Mouse (Mus musculus): ENCODE measurements around the gene Mdk. TPM values are rescaled to one million over a fixed set of nuclear protein-coding genes. Genes with fewer than 3 reads are reported as not detected.

Gene Mdk
- polyA plus RNA-seq, 1 experiment from 2014 or later, result 1,097 TPM

DNA sequence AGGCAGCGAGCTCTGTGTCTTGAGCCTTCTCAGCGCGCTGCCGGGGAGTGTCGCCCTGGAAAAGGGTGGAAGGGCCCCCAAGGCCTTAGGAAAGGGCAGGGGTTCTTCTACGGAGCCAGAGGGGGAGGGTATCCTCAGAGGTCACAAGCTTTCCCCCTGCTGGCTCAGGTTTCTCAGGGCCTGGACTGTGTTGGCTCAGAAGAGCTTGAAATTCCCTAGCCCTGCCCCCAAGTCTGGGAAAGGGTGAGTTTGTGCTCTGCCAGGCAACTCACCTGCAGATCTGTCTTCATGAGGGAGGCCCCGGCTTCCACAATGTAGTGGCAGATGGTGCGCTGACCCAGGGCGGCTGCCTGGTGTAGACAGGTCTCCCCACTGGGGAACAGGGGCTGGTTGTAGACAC lies 1.4 kb upstream of the Mdk start:
- DNase-seq (no peak), ATAC-seq (ENCODE audit: insufficient read depth) (no peak)
- TF ChIP-seq CTCF (IDR thresholded peaks at IDR 0.05; ENCODE audit: low read depth), result no peak
- Histone ChIP-seq H3K4me3 (ENCODE audit: low read depth, low read length) (no peak overlapping the region), H3K27me3 (ENCODE audit: insufficient read depth, low read length) (no peaks in the 10 kb centered on the region), H3K9ac (no peak overlapping the region), H3K9me3 (ENCODE audit: low read depth, low read length) (no peaks in the 10 kb centered on the region), H3K4me2 (no peak overlapping the region), H3K27ac (ENCODE audit: low read depth) (0 out of 2 replicates have a peak overlapping the region, but pooled peaks have one; percentile 38), H3K36me3 (ENCODE audit: insufficient read depth) (peaks cover 63% of the 10 kb centered on the region), H3K4me1 (ENCODE audit: insufficient read depth) (peaks cover 11% of the 10 kb centered on the region)
- WGBS, result 47% methylated on average over 9 of the region's 9 CpGs

DNA sequence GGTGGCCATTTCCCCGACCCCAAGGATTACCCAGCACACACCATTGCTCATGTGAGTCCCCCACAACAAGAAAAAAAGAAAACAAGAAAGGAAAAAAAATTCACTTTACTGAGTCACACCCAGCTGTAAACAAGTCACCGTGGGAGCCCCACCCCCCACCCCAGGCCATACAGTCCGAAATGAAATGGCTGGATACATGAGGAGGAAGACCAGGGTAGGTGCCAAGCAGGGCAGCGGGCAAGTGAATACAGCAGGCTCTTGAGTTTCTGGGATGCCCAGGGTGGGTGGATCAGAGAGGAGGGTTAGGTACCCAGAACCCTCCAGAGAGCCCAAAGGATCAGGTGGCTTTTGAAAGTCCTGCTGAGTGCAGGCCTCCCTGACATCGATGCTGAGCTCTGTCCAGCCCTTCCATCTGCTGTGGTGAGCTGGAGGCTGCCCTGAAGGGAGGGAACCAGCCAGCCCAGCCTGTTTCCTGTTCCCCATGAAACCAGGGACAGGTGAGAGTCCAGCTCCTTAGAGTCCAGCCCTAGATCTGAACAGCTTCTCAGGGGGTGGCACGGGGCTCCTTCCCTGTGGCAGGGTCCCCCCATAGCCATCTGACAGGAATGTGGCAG lies 747 bp upstream of the Mdk start:
- H3K36me3 ChIP-seq (ENCODE audit: insufficient read depth), result peaks cover 60% of the 10 kb centered on the region
- H3K4me3 ChIP-seq (ENCODE audit: low read depth, low read length), result peak overlapping the region; percentile 77; the same call in 1 of the 2 replicates
- no peak for TF ChIP-seq CTCF (IDR thresholded peaks at IDR 0.05; ENCODE audit: low read depth)
- peak overlapping the region; percentile 96 for H3K9ac ChIP-seq
- ATAC-seq (ENCODE audit: insufficient read depth) (no peak), DNase-seq (no peak)
- H3K4me2 ChIP-seq, result peak overlapping the region; percentile 90
- H3K9me3 ChIP-seq (ENCODE audit: low read depth, low read length), result no peaks in the 10 kb centered on the region
- H3K4me1 ChIP-seq (ENCODE audit: insufficient read depth), result peaks cover 11% of the 10 kb centered on the region
- 17% methylated on average over 6 of the region's 6 CpGs for WGBS
- no peaks in the 10 kb centered on the region for H3K27me3 ChIP-seq (ENCODE audit: insufficient read depth, low read length)
- H3K27ac ChIP-seq (ENCODE audit: low read depth), result peak overlapping the region; percentile 98

DNA sequence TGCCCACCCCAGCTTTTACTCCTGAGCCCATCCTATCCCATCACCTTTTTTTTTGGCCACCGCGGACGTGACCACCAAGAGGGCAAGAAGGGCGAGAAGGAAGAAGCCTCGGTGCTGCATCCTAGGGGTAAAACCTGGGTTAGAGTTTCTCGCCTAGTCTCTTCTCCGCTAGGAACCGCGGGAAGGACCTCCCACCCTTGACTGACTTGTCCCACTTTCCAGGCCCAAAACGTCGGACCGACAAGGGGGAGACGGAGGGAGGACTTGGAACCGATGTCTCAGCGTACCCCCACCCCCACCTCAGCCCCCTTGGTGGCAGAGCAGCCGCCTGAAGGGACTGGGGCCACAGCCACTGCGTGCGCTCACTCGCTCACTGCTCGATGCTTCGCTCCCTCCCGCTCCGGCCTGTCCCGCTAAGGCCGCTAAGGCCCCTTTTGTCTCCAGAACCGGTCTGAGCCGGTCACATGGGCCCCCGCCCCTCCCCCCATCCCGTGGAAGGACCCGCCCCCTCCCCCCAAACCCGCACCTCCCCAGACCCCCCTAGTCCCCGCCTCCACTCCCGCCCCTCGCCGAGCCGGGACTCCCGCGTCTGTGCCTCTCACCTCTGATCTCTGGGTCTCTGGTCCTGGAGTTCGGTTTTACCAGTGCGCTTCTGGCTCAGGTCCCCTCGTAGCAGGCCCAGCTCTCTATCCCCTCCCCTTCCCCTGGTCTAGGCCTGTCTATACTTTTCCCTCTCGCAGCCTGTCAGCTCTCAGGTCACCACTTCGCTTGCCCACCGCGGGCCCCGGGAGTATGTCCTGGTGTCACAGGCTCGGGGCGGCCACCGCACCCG lies 553 bp downstream of the Mdk start:
- ATAC-seq (ENCODE audit: insufficient read depth), result peak; percentile 81
- Histone ChIP-seq H3K9me3 (ENCODE audit: low read depth, low read length) (no peaks in the 10 kb centered on the region), H3K4me1 (ENCODE audit: insufficient read depth) (peaks cover 11% of the 10 kb centered on the region), H3K27me3 (ENCODE audit: insufficient read depth, low read length) (no peaks in the 10 kb centered on the region), H3K36me3 (ENCODE audit: insufficient read depth) (peaks cover 47% of the 10 kb centered on the region), H3K27ac (ENCODE audit: low read depth) (peak overlapping the region; percentile 98), H3K9ac (peak overlapping the region; percentile 96), H3K4me2 (peak overlapping the region; percentile 90), H3K4me3 (ENCODE audit: low read depth, low read length) (peak overlapping the region; percentile 77)
- peak; percentile 87 for DNase-seq
- no peak for TF ChIP-seq CTCF (IDR thresholded peaks at IDR 0.05; ENCODE audit: low read depth)
- 2% methylated on average over 48 of the region's 50 CpGs for WGBS

DNA sequence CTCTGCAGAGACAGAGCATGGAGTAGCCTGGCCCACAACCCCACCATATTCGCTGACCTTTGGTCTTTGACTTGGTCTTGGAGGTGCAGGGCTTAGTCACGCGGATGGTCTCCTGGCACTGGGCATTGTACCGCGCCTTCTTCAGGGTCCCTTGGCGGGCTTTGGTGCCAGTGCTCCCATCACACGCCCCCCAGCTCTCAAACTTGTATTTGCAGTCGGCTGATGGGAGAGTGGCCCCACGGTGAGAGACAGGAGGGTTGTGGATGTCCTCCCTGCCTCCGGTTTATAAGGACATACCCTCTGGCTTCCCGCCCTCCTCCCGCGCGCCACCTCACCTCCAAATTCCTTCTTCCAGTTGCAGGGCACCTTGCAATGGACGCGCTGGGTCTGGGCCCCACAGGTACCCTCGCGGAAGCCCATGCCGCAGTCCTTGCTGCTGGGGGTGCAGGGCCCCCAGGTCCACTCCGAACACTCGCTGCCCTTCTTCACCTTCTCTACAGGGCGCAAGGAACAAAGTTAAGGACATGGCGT lies 1.3 kb downstream of the Mdk start:
- peak overlapping the region; percentile 77 for H3K4me3 ChIP-seq (ENCODE audit: low read depth, low read length)
- 3% methylated on average over 23 of the region's 23 CpGs for WGBS
- peak overlapping the region; percentile 98 for H3K27ac ChIP-seq (ENCODE audit: low read depth)
- peaks cover 39% of the 10 kb centered on the region for H3K36me3 ChIP-seq (ENCODE audit: insufficient read depth)
- H3K9me3 ChIP-seq (ENCODE audit: low read depth, low read length), result no peaks in the 10 kb centered on the region
- H3K27me3 ChIP-seq (ENCODE audit: insufficient read depth, low read length), result no peaks in the 10 kb centered on the region
- H3K4me2 ChIP-seq, result peak overlapping the region; percentile 90
- DNase-seq, result peak; percentile 60
- peaks cover 11% of the 10 kb centered on the region for H3K4me1 ChIP-seq (ENCODE audit: insufficient read depth)
- ATAC-seq (ENCODE audit: insufficient read depth), result no peak
- H3K9ac ChIP-seq, result peak overlapping the region; percentile 96
- no peak for TF ChIP-seq CTCF (IDR thresholded peaks at IDR 0.05; ENCODE audit: low read depth)

DNA sequence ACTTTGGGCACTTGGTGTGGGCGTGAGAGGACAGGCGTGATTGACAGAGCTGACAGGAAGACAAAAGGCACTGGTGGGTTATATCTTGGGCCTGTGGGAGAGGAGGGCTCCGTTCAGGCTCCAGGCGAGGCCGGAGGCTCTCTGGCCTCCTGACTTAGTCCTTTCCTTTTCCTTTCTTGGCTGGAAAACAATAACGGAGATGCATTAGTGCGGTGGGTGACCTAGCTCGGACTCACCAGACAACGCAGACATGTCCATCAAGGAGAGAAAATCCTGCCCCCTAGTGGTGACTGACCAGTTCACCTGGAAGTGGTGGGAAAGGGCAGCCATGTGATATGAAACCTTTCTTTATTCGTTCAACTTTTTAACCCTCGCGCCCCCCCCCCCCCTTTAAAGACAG lies 2.2 kb downstream of the Mdk start:
- ATAC-seq (ENCODE audit: insufficient read depth), result 0 out of 2 replicates have a peak, but pooled peaks have one; percentile 8
- Histone ChIP-seq H3K27ac (ENCODE audit: low read depth) (peak overlapping the region; percentile 98; the same call in 1 of the 2 replicates), H3K4me2 (peak overlapping the region; percentile 90), H3K4me3 (ENCODE audit: low read depth, low read length) (peak overlapping the region; percentile 77), H3K9me3 (ENCODE audit: low read depth, low read length) (no peaks in the 10 kb centered on the region), H3K36me3 (ENCODE audit: insufficient read depth) (peaks cover 31% of the 10 kb centered on the region), H3K4me1 (ENCODE audit: insufficient read depth) (peaks cover 11% of the 10 kb centered on the region), H3K27me3 (ENCODE audit: insufficient read depth, low read length) (peaks cover 2% of the 10 kb centered on the region), H3K9ac (peak overlapping the region; percentile 96)
- 8% methylated on average over 12 of the region's 12 CpGs for WGBS
- peak; percentile 95 for DNase-seq
- peak; percentile 86 for TF ChIP-seq CTCF (IDR thresholded peaks at IDR 0.05; ENCODE audit: low read depth)

DNA sequence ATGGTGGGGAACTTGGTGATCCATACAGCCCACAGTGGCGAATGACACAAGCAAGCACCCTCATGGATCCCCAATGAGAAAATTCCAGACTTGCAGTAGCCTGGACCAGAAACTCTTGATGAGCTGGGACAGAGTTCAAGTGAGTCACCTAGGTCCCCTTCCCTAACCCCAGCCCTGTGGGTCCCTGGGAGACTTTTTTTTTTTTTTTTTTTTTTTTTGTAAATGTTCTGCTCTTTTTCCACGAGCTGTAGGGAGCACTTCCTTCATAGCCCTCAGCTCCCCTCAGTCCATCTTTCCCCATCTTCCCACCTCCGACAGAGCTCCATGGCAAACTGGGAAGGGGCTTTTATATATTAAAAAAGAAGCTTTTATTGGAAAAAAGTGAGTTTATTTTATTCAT lies 2.6 kb downstream of the Mdk start:
- Histone ChIP-seq H3K4me1 (ENCODE audit: insufficient read depth) (peaks cover 11% of the 10 kb centered on the region), H3K9me3 (ENCODE audit: low read depth, low read length) (no peaks in the 10 kb centered on the region), H3K36me3 (ENCODE audit: insufficient read depth) (peaks cover 26% of the 10 kb centered on the region; the same call in 1 of the 2 replicates), H3K27me3 (ENCODE audit: insufficient read depth, low read length) (peaks cover 6% of the 10 kb centered on the region), H3K4me3 (ENCODE audit: low read depth, low read length) (peak overlapping the region; percentile 77; the same call in 1 of the 2 replicates), H3K27ac (ENCODE audit: low read depth) (no peak overlapping the region), H3K9ac (0 out of 2 replicates have a peak overlapping the region, but pooled peaks have one; percentile 96), H3K4me2 (peak overlapping the region; percentile 90)
- DNase-seq (no peak), ATAC-seq (ENCODE audit: insufficient read depth) (no peak)
- 47% methylated on average over 3 of the region's 3 CpGs for WGBS
- TF ChIP-seq CTCF (IDR thresholded peaks at IDR 0.05; ENCODE audit: low read depth), result no peak
